In genomic region chr6:122602242-122602991, GRCm38 (mm10) we compare ENCODE assay signal across 8 mouse cellular contexts. TPM values are rescaled to one million over a fixed set of nuclear protein-coding genes. Genes with fewer than 3 reads are reported as not detected.
DNase-seq lines count a peak whose midpoint lies in the region; ATAC-seq lines count a peak whose summit lies in the region.

Gene Apobec1, minus strand, starts transcription at chr6:122602444.

- no peaks in the 10 kb centered on the region for H3K9me3 ChIP-seq in hindbrain, embryonic 15.5 days

- peak within 1 kb of the TSS; percentile 25; the same call in 1 of the 2 replicates for H3K27ac ChIP-seq in hindbrain, embryonic 15.5 days (replicated peaks)

- peak within 1 kb of the TSS; percentile 26; the same call in 1 of the 2 replicates for H3K9ac ChIP-seq in hindbrain, embryonic 15.5 days

- H3K4me3 ChIP-seq in hindbrain, embryonic 15.5 days = peak within 1 kb of the TSS; percentile 34

- ATAC-seq in hindbrain, embryonic 15.5 days (ENCODE audit: low FRiP score, low read depth) = peak; percentile 85; the same call in 1 of the 2 replicates

- H3K36me3 ChIP-seq in hindbrain, embryonic 15.5 days = no peaks in the 10 kb centered on the region

- DNase-seq in R1 (ENCODE audit: low read depth, low spot score) = peak; percentile 77
- peak; percentile 21 to 29 for DNase-seq in cerebellum, postnatal 4 days (ENCODE audit: low spot score in 2 of 2)
- peak; percentile 75 for DNase-seq in gastrocnemius, adult 18-20 months (ENCODE audit: low spot score)
- DNase-seq in left cerebral cortex, adult 11 months (ENCODE audit: low spot score) = peak; percentile 27
- peak; percentile 83 to 85 for DNase-seq in lung, postnatal 4 days
- peak; percentile 77 for DNase-seq in retina, postnatal 1 day
- DNase-seq in urinary bladder, adult 2 months (ENCODE audit: low spot score) = peak; percentile 49

- H3K27me3 ChIP-seq in hindbrain, embryonic 15.5 days = no peaks in the 10 kb centered on the region

- WGBS in hindbrain, embryonic 15.5 days = 8% methylated on average over 22 of the region's 22 CpGs

- H3K4me2 ChIP-seq in hindbrain, embryonic 15.5 days = peak within 1 kb of the TSS; percentile 63

- H3K4me1 ChIP-seq in hindbrain, embryonic 15.5 days (replicated peaks) = 0 out of 2 replicates have a peak, but pooled peaks cover 2% of the 10 kb centered on the region

RNA-seq across cellular contexts. Expression of gene Apobec1, which starts in this region (rescaled TPM):
- 1 to 10 TPM in 1 of 2 experiments, under 1 TPM in 1; 0.80 to 1.1 TPM for total RNA-seq in gastrocnemius, adult 18-20 months (2021)
- polyA plus RNA-seq in hindbrain, embryonic 15.5 days (2015; fragmentation: Nextera tagmentation; extraction: Ambion mirVana) = 1.4 and 2.4 TPM in 2 replicates
- 22.5 and 30.4 TPM in 2 replicates for polyA plus RNA-seq in urinary bladder, adult 2 months (2012; rRNA removed)

Comparison
In these comparisons a context has a peak if more than half of its experiments do, and no peak if none do; other contexts are left out.
1. Peak in every context shown above with its lines: DNase-seq, ATAC-seq, H3K4me3 ChIP-seq and H3K27ac ChIP-seq.
2. DNase-seq: peak in every context shown above with its lines; median percentile 84 in lung, postnatal 4 days; 77 in R1; 77 in retina, postnatal 1 day; 75 in gastrocnemius, adult 18-20 months; 49 in urinary bladder, adult 2 months; 27 in left cerebral cortex, adult 11 months; 25 in cerebellum, postnatal 4 days.